Mouse (Mus musculus) cerebellum, adult 9-11 months (tissue): ENCODE data around the gene Mapkap1.

Experiments
- DNase-seq: peaks from one replicate; pipeline ENCODE4 v3.0.0; 2022

The Mapkap1 gene

GRCm38 (mm10) chr2:34638955-34639650 lies 232.5 kb downstream of the Mapkap1 start:
- peak; percentile 79 for DNase-seq

- no peak for DNase-seq
Measured at GRCm38 (mm10) chr2:34639725-34640124, 233.2 kb downstream of the Mapkap1 start.

GRCm38 (mm10) chr2:34642351-34642750 lies 235.8 kb downstream of the Mapkap1 start:
- no peak for DNase-seq

GRCm38 (mm10) chr2:34644571-34645526 lies 238.3 kb downstream of the Mapkap1 start:
- no peak for DNase-seq

- no peak for DNase-seq
Measured at GRCm38 (mm10) chr2:34645851-34646540, 239.4 kb downstream of the Mapkap1 start.

GRCm38 (mm10) chr2:34646541-34646865 lies 239.9 kb downstream of the Mapkap1 start:
- DNase-seq, result no peak

- DNase-seq, result no peak
Measured at GRCm38 (mm10) chr2:34647410-34647809, 240.8 kb downstream of the Mapkap1 start.

GRCm38 (mm10) chr2:34667820-34668219 lies 261.2 kb downstream of the Mapkap1 start:
- DNase-seq, result no peak

GRCm38 (mm10) chr2:34668440-34669191 lies 262.0 kb downstream of the Mapkap1 start:
- DNase-seq, result no peak

- no peak for DNase-seq
Measured at GRCm38 (mm10) chr2:34669203-34669746, 262.7 kb downstream of the Mapkap1 start.

- DNase-seq, result no peak
Measured at GRCm38 (mm10) chr2:34670470-34670869, 263.9 kb downstream of the Mapkap1 start.

- peak; percentile 62 for DNase-seq
Measured at GRCm38 (mm10) chr2:34671385-34672026, 264.9 kb downstream of the Mapkap1 start.

- peak; percentile 77 for DNase-seq
Measured at GRCm38 (mm10) chr2:34673846-34674245, 267.3 kb downstream of the Mapkap1 start.
